Mouse (Mus musculus) adrenal gland (tissue): ENCODE results near the gene Pkm.

Experiments
- intact Hi-C: fragments of 180-260 bp; cut with DNase I; formaldehyde crosslinking; loops from one replicate; pipeline ENCODE4 v1.15.1; 2025

Gene Pkm

DNA sequence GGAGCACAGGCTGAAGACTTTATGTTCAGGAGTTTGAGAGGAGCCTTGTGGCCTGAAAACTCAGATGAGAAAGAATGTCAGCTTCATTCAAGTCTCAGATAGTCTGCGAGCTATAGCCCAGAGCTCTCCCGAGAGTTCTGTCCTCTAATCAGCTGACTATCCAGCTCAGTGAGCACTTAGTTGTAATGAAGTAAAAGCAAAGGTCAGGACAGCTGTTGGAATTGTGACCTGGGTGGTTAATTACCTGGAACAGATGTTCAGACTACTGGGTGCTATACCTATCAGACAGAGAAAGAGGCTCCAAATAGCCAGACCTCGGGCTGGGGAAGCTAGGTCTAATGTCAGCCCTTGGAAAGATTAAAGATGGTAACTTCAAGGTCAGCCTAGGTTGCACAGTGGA is 7.8 kb downstream of the Pkm start:
- intact Hi-C loops: no loop called here

DNA sequence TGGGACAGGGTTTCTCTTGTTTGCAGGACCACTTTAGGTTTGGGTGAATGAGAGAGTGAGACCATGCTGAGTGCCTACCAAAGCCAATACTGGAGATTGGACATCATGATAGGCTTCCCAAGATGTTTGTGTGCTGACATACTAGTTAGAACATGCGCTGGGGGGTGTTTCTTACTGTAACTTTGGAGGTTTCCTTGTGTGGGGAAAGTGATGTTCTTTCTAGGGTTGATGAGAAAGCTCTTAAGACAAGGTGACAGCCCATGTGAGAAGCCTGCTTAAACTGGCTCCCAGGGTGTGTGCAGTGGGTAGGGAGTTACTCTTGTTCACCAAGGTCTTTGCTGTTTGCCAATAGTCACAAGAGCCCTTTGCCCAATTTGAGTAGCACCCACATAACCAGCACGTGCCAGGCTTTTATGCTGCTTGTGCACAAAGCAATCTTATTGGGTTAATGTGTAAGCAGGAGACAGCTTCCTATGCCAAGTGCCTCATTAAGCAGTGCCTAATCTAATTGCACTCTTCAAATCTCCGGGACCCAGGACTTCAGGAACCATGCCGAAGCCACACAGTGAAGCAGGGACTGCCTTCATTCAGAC is 8.6 kb downstream of the Pkm start:
- intact Hi-C loops: no loop called here

DNA sequence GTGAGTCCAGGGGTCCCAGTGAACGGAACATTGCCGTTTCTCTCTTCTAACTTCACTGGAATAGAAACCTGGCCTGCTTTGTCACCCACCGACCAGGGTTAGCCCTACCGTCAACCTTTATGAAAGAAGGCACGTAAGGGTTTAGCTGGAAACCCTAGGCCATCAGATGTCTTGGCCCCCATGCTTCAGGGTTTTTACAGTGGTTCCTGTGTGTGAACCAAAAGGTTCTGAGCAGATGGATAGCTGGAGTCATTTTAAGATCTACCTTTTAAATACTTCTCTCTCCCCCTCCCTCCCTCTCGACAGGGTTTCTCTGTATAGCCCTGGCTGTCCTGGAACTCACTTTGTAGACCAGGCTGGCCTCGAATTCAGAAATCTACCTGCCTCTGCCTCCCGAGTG is 9.8 kb downstream of the Pkm start:
- intact Hi-C loops: no loop called here

DNA sequence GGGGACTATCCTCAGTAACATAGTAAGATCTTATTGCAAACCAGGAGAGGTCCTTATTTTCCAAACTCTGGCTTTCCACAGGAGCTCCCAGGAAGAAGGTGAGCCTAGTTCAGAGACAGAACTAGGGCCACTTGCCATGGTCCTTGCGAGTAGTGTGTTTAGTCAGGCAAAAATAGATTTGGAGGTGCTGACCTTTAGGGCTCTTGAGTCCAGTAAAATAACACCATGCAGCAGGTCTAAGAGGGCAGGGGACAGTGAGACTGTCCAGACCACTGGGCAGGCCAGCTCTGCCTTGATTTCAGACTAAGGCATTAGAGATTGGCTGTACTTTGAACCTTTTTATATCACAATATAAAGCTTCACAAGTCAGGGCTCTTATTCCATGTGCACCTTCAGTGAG is 10.6 kb downstream of the Pkm start:
- intact Hi-C loops: no loop called here

DNA sequence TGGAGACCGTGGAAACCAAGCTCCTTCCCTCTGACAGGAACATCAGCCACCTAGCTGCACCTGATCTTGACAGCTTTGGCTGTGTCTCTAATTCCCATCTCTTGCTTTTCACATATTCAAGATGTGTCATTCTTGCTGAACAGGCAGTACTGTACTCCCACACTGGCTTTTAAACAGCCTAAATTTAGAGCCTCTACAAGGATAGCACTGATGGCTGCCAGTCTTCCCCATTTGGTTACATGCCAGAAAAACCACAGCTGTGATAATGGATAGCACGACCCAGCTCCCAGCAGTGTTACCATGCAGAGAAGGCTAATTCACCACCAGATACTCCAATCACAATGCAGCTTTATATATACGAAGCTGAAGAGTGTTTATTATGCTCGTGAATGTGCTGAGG is 11.1 kb downstream of the Pkm start:
- intact Hi-C loops: no loop called here

DNA sequence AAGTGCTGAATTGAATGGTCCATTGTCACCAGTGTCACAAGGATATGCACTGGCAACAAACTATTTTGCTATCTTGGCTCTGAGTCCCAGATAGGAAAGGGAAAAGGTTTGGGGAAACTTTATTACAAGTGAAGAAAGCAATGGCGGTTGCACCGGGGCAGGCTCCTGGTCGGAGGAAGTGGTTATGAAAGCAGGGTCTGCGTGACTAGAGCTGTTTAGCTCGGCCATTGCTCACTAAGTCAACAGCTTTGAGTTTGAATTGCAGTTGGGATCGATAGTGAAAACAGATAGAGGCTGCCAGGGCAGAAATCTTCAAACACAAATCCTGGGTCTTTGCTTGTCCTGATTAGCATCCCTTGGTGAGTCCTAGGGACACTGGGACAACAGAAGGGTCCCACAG is 11.7 kb downstream of the Pkm start:
- intact Hi-C loops: no loop called here

DNA sequence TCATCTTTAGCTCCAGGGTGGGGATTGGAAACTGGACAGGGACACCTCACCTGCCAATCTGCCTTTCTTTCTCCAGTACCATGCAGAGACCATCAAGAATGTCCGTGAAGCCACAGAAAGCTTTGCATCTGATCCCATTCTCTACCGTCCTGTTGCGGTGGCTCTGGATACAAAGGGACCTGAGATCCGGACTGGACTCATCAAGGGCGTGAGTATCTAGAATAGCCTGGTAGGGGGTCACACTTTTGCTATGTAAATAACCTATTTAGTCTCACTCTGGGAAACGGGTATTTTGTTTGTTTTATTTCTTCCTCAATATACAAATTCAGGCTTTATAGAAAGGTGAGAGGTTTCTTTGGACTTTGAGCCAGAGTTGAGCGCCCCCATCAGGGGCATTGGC is 12.3 kb downstream of the Pkm start:
- intact Hi-C loops: no loop called here

DNA sequence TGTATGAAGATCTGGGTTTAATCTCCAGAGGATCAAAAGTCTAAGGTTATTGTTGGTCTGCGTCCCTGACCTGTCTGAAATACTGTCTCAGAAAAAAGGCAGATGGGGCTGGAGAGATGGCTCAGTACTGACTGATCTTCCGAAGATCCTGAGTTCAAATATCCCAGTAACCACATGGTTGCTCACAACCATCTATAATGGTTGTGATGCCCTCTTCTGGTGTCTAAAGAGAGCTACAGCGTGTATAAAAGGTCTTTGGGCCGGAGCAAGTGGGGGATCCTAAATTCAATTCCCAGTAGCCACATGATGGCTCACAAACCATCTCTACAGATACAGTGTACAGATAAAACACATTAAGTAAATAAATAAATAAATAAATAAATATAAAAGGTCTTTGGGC is 13.0 kb downstream of the Pkm start:
- intact Hi-C loops: no loop called here

DNA sequence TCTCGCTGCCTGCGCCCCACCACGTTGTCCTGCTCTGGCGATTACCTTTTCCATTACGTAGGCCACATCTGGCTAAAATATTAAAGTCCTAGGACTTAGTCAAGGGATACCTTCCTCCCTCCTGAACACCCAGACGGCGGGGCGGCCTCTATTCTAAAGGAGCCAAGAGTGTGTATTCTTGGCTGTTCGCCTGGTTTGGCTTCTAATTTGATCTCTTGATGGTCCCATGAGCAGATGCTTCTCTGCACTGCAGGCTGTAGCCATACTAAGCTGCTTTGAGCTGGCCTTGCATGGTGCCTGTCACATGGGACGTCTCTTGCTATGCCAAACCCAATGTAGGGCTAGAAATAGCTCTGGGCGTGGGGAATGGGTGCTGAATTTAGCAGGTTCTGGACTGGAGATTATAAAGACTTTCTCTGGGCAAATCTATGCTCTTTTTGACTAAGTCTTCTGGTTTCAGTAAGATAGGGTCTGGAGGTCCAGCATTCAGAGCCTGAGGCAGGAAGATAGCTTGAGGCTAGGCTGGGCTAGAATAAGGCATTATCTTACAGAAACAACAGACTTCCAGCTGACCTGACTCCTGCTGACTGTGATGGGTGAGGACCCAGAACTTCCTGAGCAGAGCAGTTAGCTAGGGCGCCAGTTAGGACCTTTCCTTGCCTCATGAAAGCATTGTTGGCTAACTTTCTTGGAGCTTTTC is 16.2 kb downstream of the Pkm start:
- intact Hi-C loops: loop anchor here (5.0 kb wide), 1 partner anchor 45 kb away; no protein-coding TSS in a partner anchor

DNA sequence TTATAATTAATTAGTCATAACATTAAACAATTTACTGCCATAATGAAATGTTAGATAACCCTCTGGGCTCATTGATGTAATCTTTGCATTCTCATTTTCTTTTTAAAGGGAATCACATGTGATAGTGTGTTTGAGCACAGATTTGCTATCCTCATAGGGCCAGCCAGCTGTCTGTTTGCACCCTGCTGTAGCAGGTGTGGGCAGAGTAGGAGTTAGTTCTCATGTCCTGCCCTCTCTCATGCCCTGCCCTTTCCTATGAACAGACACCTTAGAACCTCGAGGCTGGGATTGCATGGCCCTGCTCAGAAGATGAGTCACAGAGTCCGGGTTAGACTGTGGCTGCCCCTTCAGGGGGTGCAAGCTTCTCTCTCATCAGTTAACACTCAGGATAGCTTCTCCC is 17.3 kb downstream of the Pkm start:
- intact Hi-C loops: loop anchor here (5.0 kb wide), 1 partner anchor 46 kb away; no protein-coding TSS in a partner anchor

DNA sequence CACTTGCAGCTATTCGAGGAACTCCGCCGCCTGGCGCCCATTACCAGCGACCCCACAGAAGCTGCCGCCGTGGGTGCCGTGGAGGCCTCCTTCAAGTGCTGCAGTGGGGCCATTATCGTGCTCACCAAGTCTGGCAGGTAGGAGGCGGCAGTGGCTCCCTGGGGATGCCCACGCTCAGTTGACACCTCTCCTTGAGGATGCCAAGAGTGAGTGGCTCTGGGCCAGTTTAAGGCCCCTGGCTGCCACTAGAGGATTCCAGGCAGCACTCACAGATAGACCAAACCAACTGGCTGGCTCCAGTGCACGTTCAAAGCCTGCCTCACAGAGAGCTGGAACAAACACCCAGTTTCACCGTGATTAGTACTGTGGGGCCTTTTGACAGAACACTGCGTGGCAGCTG is 19.4 kb downstream of the Pkm start:
- intact Hi-C loops: loop anchor here (5.0 kb wide), 1 partner anchor 108 kb away; no protein-coding TSS in a partner anchor

DNA sequence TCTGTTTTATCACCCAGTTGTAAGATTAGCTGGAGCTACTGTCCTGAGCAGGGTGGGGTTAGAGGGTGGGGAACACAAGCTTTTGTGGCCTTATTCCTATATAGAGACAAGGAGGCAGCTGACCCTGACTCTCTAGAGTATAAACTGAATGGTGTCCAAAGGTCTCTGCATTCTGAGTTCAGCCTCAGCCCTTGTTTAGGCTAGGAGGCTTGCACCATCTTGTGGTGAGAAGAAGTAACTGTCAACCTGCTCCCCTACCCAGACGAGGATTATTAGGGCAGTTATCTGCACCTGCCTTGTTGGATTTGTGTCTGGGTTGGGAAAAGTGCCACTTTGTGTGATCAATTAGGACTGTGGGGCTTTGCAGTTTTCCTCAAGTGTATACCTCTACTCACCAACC is 22.1 kb downstream of the Pkm start:
- intact Hi-C loops: loop anchor here (5.0 kb wide), 1 partner anchor 111 kb away; no protein-coding TSS in a partner anchor

DNA sequence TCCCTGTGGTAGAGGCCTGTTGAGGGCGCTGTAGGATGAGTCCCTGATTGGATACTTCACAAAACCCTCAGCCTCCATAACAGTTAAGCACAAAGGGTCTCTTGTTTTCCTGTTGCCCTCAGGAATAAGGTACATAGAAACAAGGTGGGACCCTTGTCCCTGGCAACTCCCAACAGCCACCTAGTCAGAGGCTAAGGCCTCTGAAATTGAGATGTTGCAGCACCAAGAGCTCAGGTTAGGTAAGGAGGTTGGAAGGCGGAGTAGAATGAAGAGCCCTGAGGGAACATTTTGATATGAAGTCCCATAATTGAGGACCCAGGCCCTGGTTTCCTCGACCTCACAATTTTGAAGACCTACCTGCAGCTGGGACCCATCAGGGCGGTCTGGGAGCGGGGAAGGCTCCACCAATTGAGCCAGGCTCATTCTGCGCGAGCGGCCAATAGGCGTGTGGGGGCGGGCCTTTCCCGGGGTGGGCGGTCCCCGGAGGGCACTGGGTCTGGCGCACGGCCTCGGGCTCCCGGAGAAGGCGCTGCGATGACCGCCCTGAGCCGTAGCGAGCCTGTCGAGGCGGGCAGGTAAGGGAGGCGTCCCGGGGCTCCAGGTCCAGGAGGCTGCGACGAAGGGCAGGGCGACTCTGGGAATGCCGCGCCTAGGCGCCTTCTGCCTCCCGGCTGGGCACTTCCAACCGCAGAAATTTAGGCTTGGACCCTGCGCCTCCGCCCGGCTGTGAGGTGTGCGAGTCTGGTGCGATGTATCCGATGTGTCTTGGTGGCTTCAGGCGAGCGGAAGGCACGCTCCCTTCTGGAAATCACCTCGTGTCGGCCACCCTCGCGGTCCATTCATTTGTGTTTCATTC is 23.7 kb downstream of the Pkm start, which contains the start of gene Gramd2:
Gramd2 (plus strand) TSS at position 467 of the 856 bp plus-strand sequence.
- intact Hi-C loops: loop anchor here (5.0 kb wide), 1 partner anchor 113 kb away; no protein-coding TSS in a partner anchor

DNA sequence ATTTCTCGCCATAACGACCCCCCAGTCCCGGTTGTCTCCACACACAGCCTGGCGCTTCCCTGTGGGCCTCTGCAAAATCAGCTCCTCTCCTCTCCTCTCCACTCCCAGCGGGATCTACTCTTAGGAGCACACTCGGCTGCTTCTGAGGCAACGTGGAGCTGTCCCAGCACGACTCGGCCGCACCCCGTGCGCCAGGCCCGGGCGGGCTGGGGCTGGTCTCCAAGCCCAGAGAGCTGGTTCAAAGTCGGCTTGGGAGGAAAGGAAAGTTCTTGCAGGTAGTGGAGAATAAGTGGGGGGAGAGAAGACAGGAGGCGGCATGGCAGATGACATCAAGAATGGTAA is 24.3 kb downstream of the Pkm start:
- intact Hi-C loops: no loop called here

DNA sequence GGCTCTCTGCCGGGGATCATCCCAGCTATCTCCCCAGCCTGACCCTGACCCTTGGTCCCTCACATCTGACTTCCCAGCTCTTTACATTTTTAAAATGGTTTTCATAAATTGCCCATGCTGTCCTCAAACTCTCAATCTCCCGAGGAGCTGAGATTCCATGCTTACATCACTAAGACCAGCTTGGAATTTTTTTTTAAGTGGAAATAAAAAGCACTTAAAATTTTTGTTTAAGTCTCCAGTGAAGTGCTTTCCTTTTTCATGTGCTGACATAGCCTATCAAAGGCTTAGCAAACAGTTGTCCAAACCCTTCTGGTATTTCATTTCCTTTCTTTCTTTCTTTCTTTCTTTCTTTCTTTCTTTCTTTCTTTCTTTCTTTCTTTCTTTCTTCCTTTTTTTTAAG is 27.9 kb downstream of the Pkm start:
- intact Hi-C loops: no loop called here

DNA sequence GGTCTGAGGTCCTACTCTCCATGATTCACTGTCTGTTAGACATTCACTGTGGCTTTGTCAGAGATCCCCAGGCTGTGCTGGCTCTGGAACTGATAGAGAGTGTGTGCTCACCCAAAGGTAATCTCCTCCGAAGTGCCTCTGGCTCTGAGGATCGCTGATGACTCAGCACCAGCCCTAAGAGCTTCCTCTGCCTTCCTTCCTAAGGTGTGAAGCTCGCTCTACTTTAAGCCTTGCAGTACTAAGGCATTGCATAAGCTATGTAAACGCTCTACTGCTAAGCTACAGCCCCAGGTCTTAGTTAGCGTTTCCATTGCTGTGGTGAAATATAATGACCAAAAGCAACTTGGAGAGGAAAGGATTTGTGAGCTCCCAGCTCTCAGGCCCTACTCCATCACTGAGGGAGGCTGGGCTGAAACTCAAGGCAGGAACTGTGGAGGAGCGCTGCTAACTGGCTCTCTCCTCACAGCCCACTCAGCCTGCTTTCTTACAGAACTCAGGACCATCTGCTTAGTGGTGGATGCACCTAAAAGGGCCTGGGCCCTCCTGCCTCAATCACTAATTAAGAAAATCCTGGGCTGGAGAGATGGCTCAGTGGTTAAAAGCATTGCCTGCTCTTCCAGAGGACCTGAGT is 31.4 kb downstream of the Pkm start:
- intact Hi-C loops: no loop called here

DNA sequence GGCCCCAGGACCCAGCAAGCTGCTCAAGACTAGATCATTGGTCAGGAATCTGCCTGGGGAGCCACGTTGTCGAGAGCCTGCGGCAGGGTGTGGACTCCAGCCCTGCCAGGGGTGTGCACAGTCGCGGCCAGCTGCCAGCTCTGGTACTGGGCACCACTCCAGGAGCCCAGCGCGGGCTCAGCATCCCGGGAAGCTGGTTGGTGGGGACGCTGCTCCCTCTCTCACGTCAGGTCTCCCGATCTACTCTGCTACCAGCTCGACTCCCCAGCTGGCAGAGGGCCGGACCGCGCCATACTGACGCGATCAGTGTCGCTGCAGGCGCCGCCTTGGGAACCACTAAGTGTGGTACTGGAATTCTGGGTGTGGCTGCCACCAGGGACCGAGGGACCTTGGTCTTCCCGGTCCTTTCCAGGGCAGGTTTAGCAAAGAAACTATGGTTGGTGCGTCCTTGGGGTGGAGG is 35.5 kb downstream of the Pkm start:
- intact Hi-C loops: no loop called here

DNA sequence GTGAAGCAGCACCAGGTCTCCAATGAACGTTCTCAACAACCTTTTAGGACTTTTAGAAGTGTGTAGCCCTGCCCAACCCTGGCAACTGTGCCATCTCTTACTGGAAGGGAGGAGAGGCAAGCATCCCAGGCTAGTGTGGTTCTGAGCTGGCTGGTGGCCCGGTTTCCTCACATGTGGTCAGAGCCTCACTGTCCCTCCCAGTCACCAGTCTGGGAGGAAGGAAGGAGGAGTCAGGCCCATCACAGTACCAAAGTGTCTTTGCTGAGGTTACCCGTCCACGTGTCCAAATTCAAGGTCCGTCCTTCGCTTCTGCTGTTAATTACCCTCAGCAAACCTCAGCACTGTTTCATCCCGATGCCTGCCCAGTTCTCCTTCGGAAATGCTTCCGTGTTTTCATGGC is 36.0 kb downstream of the Pkm start:
- intact Hi-C loops: no loop called here

DNA sequence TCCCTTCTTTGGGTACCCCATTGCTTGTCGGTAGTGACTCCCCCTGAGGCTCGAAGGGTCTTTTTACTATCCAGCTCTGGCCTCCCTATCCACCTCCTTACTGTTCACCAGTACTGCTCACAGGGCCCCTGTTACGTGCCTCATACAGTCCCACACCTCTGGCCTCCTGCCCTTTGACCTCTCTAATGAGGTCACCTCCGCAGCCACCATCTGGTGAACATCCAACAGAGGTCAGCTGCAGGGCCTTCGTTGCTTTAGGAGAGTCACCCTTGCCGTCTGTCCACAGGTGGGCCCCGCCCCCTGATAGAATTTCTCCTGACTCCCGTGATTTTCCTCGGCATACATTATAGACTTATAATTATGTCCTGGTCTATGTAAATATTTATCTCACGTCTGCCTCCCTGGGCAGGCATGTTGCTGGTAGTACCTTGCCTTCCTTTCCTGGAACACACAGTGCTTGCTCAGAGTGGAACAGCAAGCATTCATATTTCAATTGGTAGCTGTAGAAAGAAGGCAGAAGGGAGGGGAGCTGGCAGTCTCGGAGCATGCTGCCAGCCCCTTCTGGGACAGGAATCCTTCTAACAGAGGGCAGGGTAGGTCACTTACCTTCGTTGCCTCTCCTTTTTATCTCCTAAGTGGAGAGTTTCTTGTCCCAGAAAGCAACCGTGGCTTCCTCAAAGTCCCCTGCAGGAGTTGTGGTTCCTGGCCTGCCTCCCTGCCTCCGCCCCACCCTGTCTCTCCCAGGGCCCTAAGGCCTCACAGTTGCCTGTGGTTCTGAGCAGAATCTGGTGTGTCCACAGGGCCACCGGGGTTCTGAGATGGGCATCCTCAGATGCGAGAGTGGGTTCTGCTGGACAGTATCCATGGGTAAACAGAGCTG is 38.6 kb downstream of the Pkm start:
- intact Hi-C loops: no loop called here

DNA sequence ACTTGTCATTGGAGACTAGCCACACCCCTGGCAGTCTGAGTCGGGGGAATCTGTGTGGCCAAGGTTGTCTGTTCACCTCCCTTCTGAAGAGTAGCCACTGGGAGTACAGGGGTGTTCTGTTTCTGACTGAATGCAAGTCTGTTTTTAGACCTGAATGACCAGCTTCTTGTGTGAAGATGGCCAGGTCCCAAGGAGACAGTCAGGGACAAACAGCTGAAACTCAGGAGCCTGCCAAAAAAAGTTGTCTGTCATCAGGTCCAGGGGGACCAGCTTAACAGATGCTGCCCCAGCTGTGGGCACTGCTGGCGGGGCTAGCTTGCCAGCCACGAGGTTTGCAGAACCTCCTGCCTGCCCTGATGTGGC is 39.3 kb downstream of the Pkm start:
- intact Hi-C loops: no loop called here

DNA sequence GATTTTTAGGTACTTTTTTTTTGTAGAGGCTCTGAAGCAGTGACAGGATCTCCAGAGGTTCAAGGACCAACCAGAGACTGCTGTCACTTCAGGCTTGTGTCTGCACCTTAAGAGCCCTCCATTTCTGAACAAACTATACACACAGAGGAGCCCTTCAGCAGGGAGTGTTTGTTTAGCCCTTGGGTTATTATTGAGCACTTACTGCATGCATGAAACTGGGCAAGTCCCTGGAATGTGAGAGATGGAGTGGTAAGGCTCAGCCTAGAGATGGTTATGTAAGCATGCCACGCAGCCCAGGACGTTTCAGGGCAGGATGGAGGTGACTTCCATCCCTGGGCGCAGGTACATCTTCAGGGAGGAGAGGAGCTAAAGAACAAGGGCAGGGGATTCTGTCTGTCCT is 40.2 kb downstream of the Pkm start:
- intact Hi-C loops: no loop called here
